Mouse (Mus musculus): Measurements from ENCODE around the gene Serhl.

Gene Serhl

DNA sequence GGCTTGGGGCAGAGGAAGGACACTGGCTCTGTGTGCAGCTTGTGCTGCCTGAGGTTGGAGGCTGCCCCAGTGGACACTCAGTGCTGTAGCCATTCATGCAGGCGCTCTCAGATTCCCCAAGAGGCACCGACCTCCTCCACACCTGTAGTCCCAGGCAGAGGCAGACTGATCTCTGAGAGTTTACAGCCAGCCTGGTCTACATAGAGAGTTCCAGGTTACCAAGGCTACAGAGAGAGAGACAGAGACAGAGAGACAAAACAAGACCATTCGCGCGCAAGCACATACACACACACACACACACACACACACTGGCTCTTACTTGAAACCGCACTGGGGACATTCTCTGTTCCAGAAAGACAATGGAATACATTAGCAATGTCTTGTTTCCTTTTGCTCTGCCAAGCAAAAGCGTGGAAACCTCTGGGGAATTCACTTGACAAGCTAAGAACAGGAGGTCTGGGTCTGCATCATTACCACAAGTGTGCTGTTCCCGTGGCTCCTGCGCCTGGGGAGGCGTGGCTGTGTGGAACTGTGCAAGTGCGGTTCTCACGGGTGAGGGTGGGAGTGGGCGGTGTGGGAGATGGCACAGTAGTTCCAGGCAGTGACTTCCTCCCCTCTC is 5.2 kb upstream of the Serhl start:
- peak in 1 of 2 experiments; percentile 15 for DNase-seq (ENCODE audit: low spot score in 2 of 2)

DNA sequence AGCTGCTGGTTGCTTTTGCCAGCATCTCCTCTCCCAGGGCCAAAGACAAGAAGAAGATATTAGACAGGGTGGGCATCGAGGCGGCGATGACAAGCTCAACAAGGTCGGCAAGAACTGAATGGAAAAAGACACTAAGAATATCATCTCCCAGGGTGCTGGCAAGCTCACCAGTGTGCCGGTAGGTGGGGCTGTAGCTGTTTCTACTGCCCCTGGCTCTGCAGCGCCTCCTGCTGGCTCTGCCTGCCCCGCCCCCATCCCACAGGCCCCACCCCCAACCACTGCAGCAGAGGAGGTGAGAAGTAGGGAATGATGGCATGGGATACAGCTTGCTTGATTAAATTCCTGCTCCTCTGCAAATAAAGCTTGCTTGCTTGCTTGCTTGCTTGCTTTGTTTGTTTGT is 3.4 kb upstream of the Serhl start:
- DNase-seq (ENCODE audit: low spot score in 2 of 2), result no peak

DNA sequence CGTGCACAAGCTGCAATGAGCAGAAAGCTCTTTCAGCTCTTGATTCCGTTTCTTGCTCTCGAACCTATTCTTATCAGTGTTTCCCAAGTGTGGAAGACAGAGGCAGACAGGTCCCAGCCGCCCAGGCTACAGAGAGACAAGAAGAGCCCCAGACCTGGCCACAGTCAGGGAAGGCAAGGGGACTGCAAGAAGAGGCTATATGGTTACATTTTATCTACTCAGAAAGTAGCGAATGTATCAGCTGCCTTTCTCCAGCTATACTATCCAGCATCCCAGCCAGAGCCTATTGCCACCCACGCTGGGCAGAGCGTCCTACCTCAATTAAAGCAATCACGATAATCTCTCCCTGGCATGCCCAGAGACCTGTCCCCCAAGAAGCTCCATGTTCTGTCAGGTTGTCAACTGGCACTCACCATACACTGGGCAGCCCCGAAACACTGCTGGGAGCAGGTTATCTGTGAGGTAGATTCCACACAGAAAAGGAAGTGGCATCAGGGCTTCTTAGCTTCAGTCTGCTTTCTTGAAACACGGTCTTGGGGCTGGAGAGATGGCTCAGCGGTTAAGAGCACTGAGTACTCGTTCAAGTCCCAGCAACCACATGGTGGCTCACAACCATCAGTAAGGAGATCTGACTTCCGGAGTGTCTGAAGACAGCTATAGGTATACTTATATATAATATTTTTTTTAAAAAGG is 2.5 kb upstream of the Serhl start:
- DNase-seq (ENCODE audit: low spot score in 2 of 2), result no peak

DNA sequence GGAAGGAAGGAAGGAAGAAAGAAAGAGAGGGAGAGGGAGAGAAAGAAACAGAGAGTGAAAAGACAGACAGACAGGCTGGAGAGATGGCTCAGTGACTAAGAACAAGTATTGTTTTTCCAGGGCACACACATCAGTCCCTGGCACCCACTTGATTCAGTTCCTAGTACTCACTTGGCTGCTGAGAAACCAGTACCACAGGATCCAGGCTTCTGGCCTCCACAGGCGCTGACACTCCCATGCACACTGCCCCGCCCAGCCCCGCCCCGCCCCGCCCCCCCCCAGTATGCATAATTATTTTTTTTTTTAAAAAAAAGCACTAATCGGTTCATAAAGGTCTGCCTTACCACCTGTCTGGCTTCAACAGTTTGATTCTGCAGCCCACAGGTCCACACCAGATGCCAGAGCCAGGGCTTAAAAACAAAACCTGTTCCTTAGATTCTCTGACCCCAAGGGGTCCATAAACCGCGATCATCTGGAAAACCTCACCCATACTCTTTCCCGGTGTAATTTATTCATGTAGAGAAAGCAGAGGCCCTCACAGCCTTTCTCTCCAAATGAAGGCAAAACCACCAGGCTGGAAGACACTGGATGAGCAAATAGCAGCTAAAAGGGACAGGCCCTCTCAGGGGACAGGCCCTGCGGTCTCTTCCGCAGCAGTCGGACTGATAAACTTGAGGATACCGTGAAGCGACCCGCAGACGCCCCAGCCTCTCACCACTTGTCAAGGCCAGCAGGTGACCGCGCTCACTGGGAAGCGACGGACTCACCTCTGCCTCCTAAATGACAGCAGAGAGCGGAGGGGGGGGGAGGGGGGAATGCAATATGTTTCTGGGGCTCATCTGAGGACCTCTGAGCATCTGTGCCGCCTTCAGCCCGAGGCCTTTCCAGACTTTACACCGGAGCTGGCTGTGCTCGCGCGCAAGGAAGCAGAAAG is 544 bp upstream of the Serhl start:
- DNase-seq (ENCODE audit: low spot score in 2 of 2), result no peak

DNA sequence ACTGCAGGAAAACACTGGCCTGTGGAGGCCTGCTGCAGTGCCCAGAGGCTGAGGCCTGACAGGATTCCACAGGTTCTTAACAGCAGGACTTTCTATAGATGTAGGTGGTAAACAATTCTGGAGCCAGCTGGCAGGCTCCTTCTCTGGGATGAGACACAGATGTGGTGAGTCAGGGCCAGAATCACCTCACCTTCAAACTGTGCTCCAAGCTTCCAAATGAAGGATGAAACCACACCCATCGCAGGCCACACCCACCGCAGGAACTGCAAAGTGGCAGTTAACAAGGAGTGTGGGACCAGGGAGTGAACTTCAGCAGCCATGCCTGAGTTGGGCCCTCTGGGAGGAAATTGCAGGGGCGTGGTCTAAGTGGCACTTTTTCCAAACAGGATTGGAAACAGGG is 1.6 kb downstream of the Serhl start:
- no peak for DNase-seq (ENCODE audit: low spot score in 2 of 2)

DNA sequence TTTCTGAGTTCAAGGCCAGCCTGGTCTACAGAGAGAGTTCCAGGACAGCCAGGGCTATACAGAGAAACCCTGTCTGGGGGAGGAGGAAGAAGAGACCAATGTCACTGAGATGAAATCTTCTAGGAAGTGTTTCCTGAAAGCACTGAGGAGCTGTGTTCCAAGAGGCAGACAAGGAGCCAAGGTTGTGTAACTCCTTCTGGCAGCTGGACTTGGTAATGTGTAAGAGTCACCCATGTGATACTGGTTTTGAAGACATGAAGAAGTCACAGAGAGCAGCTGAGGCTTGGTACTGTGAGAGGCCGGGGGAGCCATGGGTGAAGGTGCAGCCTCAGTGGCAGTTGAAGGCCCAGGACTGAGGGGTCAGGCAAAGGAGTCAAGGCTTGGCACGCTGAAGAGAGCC is 4.4 kb downstream of the Serhl start:
- DNase-seq (ENCODE audit: low spot score in 2 of 2), result no peak

DNA sequence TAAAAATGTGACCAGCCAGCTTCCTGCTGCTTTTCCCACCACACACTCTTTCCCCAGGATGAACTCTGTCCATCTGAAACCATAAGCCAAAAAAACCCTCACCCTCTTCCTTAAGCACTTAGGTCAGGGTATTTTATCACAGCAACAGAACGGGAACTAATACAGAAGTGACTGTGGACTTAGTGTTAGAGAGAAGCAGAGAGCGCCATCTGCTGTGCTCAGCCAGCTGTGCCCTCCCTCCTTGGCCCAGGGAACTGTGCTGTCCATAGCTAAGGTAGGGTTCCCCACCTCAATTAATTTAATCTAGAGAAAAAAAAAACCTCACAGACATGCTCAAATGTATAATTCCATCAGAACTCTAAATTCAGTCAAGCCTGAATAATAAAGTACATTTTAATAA is 6.6 kb downstream of the Serhl start:
- no peak for DNase-seq (ENCODE audit: low spot score in 2 of 2)

DNA sequence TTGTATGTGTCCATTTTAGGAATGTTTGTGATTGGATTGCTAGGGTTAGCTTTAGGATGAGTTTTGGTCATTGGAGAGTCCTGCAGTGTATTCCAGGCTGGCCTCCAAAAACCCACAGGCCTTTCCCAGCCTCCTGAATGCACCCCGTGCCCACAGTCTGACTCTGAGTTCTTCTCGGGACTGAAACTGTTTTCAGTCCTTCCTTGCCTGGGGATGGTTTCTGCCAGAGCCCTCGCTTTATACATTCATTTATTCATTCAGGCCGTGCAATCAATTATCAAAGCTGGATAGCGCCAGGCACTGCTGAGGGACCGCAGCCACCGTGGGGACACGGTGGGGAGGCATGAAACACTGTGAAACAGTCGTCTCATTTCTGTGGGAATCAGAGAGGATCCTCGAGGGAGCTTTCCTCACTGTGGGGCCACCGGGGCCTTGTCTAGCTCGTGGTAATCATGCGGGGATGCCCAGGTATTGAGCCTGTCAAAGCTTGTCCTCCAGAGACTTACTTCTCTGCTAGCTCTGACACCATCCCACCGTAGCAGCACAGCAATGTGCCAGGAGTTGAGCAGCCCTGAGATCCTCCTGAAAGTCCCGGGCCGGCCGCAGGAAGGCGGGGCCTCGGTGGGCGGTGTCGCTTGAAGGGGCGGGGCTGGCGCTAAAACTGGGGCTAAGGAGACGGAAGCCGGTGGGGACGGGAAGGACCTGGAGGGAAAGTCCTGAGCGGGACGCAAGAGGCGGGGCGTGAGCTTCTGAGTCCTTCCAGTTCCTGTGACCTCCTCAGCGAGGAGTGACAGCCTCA is 10.4 kb downstream of the Serhl start:
- peak in 1 of 2 experiments; percentile 59 for DNase-seq (ENCODE audit: low spot score in 2 of 2)

DNA sequence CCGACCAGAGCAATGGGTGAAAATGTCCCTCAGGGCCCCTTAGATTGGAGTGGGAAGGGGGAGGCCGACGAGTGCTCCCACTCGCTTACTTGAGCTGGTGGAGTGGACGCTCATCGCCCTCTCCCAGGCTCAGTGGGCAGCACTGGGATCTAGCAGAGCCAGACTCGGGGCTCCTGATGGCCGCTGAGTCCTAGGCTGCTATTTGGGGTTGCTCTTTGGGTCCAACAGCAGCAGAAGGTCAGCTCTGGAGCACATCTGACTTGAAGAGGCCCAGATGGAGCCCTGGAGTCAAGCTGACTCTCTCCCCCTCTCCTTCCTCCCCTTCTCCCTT is 11.0 kb downstream of the Serhl start:
- DNase-seq (ENCODE audit: low spot score in 2 of 2), result no peak

DNA sequence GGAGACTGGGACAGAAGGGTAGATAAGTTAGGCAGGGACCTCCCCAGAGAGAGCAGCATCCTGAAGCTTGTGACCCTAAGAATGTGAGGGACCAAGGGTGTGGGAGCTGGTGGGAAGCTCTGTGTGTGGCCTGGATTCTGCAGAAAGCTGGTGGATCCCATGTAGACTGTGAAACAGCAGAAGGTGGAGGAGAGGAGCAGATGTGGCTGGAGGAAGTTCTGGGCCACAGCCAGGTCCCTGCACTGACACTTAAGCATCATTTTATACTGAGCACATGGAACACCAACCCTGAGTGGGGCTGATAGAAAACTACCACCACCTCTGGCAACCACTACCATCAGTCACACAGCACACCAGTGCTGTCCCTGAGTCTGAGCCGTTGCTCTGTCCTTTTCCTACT is 13.8 kb downstream of the Serhl start:
- DNase-seq (ENCODE audit: low spot score in 2 of 2), result no peak

DNA sequence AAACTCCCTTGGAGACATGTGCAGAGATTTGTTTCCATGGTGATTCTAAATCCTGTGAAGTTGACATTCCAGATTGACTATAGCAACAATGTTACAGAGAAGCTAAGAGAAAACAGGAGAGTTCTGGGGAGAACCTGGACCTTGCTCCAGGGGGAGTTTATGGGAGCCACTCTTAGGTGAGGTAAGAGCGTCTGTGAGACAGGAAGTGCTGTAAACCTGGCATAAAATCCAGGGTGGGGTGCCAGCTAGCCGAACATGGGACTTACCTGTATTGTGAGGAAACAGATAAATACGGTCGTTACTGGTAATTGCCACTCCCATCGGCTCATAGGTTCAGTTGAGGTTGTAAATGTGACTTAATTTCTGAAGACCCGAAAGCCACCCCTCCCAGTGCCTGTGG is 17.1 kb downstream of the Serhl start:
- no peak for DNase-seq (ENCODE audit: low spot score in 2 of 2)

DNA sequence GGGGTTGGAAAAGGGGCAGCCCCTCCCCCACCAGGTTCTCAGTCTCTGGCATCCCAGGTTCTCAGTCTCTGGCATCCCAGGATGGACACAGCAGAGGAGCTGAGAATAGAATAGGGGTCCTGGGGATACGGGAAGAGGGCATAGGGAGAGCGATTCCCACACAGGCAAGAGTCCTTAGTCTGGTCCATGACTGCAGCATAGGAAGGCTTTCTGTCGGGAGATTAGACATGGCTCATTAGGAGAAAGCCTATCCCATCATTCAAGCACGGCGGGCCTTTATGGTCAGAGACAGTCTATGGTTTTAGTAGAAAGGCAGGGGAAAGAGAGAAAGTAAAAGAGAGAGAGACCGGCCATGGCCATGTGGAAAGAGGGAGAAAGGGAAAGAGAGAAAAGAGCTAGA is 18.5 kb downstream of the Serhl start:
- DNase-seq (ENCODE audit: low spot score in 2 of 2), result no peak

DNA sequence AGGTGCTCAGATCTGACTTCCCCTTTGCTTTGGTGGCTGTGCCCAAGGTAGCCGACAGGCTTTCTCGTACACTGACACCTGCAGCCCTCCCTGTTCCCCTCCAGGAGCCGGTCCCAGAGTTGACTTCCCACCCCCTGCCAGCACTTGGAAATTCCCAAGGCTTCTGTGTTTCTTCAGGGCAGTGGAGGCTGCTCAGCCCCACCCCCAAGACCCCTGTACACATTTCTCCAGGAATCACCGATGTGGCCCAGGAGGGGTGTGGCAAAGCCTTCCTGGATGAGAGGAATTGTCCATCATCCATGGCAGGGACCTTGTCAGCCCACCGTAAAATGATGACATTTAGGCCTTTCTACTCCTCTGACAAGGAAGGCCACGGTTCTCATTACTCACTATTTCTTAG is 22.0 kb downstream of the Serhl start:
- no peak for DNase-seq (ENCODE audit: low spot score in 2 of 2)

DNA sequence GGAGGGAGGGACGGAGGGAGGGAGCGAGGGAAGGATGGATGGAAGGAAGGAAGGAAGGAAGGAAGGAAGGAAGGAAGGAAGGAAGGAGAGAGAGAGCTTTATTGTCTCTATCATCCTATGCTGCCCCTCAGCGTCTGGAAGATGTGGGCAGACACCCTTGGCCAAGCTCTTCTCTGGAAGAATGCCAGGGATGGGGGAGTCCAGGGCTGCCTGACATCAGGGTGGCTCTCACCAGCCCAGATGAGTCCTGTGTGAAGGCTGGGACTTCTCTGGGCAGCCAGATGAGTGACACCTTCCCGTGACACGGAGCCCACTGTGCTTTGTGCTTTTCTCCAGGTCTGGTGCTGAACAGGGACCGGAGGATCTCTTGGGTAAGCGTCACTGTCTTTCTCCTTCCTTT is 22.6 kb downstream of the Serhl start:
- no peak for DNase-seq (ENCODE audit: low spot score in 2 of 2)

DNA sequence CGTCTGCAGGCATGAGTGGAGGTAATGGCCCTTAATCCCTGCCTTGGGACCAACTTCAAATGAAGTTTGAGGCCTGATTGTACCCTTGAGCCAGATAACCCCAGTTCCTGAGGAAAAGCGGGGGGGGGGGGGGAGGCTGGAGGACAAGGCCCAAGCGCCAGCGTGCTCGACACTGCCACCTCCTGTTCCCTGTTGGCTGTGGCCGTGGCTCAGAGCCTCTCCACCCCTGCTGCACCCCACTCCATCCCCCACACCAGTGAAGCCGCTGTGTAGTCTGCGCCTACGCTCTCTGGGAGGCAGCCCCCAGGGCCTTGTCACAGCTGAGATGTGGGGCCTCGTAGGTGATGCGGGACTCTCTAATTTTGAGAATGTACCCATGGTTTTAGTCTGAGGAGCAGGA is 23.6 kb downstream of the Serhl start:
- DNase-seq (ENCODE audit: low spot score in 2 of 2), result peak in 1 of 2 experiments; percentile 53

DNA sequence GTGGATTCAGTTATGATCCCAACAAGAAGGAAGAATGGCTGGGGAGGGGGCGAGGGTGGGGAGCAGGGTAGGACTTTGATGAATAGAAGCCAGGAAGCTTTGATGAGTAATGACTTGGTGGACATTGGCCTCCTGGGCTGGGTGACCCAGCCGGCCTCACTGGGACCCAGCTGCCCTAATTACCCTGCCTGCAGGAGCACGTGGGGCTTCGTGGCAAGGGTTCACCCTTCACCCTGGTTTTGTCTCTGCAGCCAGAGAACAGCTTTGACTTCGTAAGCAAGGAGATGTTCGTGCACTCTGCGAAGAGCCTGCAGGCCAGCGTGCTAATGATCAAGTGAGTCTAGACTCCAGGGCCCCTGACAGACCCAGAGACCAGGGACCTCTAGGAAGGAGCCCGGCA is 24.8 kb downstream of the Serhl start:
- DNase-seq (ENCODE audit: low spot score in 2 of 2), result no peak

DNA sequence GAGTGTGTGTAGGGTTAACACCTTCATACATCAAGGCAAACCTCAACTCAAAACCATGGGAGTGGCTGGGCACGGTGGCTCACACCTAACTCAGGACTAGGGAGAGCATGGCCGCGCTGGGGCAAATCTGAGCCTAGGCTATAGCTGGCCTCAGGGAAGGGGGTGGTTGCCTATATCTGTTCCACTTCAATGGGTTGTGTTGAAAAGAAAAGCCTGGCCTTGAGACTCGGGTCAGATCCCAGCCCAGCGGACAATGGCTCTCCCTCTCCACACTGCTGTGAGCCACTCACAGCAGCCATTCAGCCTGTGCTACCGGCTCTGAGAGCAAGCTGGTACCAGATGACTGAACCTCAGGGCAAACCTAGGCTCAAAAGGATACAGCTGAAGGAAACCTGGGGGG is 25.8 kb downstream of the Serhl start:
- DNase-seq (ENCODE audit: low spot score in 2 of 2), result no peak

DNA sequence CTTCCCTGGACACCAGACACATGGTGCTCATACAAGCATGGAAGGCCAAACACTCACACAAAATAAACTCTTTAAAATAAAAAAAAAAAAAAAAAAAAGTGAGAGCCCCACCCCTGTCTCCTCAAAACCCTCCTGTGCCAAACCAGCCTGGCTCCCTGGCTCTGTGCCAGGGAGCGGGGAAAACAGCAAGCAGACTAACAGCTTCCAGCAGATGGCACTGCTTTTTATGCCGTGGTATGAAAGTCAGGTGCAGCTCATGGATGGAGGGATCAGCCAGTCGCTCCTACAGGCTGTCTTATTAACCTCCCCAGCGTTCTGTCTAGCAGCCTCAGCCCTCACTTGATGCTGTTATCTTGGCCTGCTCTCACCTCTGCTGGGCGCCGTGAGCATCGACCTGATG is 29.1 kb downstream of the Serhl start:
- DNase-seq (ENCODE audit: low spot score in 2 of 2), result peak in 1 of 2 experiments; percentile 58

DNA sequence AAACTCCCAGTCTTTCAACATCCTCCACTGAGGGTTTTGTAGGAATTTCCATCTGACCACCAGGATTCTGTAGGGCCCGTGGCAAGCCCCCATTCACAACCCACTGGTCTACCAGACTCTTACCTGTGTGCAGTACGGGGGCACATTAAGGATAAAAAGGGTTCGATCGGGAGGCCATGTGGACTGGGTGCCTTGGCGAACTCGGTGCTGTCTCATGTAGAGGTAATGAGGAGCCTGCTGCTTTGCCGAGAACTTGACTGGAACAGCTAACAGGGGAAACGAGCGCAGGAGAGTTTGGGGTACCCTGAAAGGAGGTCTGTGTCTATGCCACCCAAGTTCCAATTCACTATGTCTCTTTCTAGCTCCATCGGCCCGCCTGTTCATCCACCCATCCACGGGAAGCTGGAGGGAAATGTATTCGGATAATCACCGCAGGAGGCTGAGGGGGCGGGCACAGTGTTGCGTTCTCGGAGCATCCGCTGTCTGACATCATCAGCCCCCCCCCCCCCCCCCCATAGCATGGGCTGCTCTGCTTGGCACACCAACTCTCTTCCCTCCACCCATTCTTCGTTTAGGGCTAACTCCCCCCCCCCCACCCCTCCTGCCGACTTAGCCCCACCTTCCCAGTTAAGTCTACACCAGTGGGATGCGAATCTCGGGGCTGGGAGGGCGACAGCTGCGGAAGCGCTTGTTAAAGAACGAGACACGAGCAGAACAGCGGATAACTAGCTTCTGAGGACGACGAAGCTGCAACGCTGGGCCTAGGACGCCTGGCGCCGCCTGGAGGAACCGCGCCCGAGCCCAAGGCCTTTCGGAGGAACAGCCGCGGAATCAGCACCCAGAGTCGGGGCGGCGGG is 32.6 kb downstream of the Serhl start:
- DNase-seq (ENCODE audit: low spot score in 2 of 2), result peak in 1 of 2 experiments; percentile 68

DNA sequence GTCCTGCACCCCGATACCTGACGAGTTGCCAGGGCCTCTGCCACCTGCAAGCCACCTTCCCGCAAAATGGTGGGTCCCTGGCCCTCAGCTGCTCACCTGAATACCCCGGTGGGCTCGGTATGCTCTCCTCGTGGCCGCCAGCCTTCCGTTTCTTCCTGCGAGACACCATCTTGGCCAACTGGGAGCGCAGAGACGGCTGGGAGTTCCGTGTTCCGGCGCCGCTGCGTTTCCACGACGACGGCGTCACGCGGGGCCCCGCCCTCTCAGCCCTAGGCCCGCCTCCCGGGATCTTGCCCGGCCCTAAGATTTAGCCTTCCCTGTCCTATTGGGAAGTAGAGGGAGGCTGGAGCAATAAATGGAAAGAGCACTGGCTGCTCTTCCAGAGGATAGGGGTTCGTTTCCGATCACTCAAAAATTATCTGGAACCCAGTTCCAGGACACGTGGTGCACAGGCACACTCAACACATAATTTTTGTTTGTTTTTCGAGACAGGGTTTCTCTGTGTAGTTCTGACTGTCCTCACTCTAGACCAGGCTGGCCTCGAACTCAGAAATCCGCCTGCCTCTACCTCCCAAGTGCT is 33.4 kb downstream of the Serhl start, which contains the start of gene Rrp7a:
Rrp7a (minus strand) TSS at position 236 of the 580 bp plus-strand sequence.
- DNase-seq (ENCODE audit: low spot score in 2 of 2), result peak; percentile 71 to 94

DNA sequence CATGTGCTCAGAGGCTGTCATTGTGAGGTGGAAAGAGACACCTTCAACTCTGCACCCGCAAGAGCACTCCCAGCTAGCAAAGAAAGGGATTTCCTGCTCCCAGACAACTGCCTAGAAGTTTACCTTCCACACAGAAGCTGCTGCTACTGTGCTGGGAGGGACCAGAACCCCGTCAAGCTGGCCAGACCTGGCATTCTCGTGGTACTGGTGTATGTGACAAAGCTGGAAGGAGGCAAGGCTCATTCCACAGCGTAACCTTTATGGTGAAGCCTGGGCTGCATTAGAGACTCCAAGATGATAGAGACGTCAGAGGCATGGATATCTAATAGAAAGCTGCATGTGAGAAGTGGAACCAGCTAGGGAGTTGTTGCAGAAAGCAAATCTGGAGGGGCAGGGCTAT is 35.3 kb downstream of the Serhl start:
- DNase-seq (ENCODE audit: low spot score in 2 of 2), result no peak
